Comparison of ENCODE assay signal across 25 mouse cellular contexts in genomic region chr12:8300521-8300920, GRCm38 (mm10). TPM values are rescaled to one million over a fixed set of nuclear protein-coding genes. Genes with fewer than 3 reads are reported as not detected.
A peak's percentile ranks its signal among the peaks of the same experiment; 100 is the strongest.
DNase-seq lines count a peak whose midpoint lies in the region; ATAC-seq and TF ChIP-seq lines count a peak whose summit lies in the region.
"Had no signal": no experiment of that assay in that cellular context is flagged by ENCODE, and none has a peak within 500 bp of the region (broad histone marks: within the 10 kb centered on the region; RNA-seq: fewer than 3 reads in every experiment).

No protein-coding gene starts in this region.

- DNase-seq in hindbrain, postnatal 0 days (ENCODE audit: low spot score): no peak
- no peak for DNase-seq in midbrain, embryonic 10.5 days (ENCODE audit: low spot score)
- no peak for DNase-seq in midbrain, embryonic 14.5 days
- DNase-seq in embryonic facial prominence, embryonic 11.5 days (ENCODE audit: low spot score): no peak
- DNase-seq in embryonic facial prominence, embryonic 14.5 days (ENCODE audit: low spot score): no peak
- no peak for DNase-seq in layer of hippocampus, adult 8-10 months (ENCODE audit: low spot score in 2 of 2)
- DNase-seq in embryo, embryonic 10.5 days (ENCODE audit: low spot score): no peak
- DNase-seq: adrenal gland, postnatal 10 days; cerebellum, adult 18-20 months; cerebellum, postnatal 14 days; gastrocnemius, postnatal 36 days; heart, postnatal 14 days; kidney, postnatal 25 days; layer of hippocampus, adult 9-11 months; liver, postnatal 0 days; right cerebral cortex, adult 18-20 months; thymus, postnatal 25 days had no signal

- H3K4me2 ChIP-seq in hindbrain, embryonic 12.5 days (replicated peaks): no peak overlapping the region
- no peak overlapping the region for H3K4me2 ChIP-seq in hindbrain, postnatal 0 days (ENCODE audit: low read depth, low read length)
- no peak overlapping the region for H3K4me2 ChIP-seq in midbrain, embryonic 14.5 days (ENCODE audit: low read length)
- peak overlapping the region; percentile 8 for H3K4me2 ChIP-seq in embryonic facial prominence, embryonic 11.5 days (ENCODE audit: low read depth, low read length)
- peak overlapping the region; percentile 78 for H3K4me2 ChIP-seq in embryonic facial prominence, embryonic 14.5 days (ENCODE audit: low read depth, low read length)
- H3K4me2 ChIP-seq: liver, embryonic 11.5 days had no signal

- no peak for TF ChIP-seq CTCF in hindbrain, postnatal 0 days (IDR thresholded peaks at IDR 0.05; ENCODE audit: low read depth)

- no peak overlapping the region for H3K27ac ChIP-seq in hindbrain, embryonic 12.5 days
- no peak overlapping the region for H3K27ac ChIP-seq in hindbrain, postnatal 0 days
- no peak overlapping the region for H3K27ac ChIP-seq in midbrain, embryonic 10.5 days (replicated peaks)
- no peak overlapping the region for H3K27ac ChIP-seq in midbrain, embryonic 14.5 days (replicated peaks; ENCODE audit: low read depth, low read length)
- no peak overlapping the region for H3K27ac ChIP-seq in embryonic facial prominence, embryonic 11.5 days (replicated peaks; ENCODE audit: low read depth, low read length)
- H3K27ac ChIP-seq in embryonic facial prominence, embryonic 14.5 days (replicated peaks; ENCODE audit: low read depth, low read length): no peak overlapping the region
- H3K27ac ChIP-seq: forebrain, embryonic 12.5 days; macrophage; stomach, embryonic 15.5 days had no signal

- 0 out of 2 replicates have a peak overlapping the region, but pooled peaks have one; percentile 18 for H3K9ac ChIP-seq in hindbrain, embryonic 12.5 days
- H3K9ac ChIP-seq in hindbrain, postnatal 0 days (replicated peaks; ENCODE audit: low read length): no peak overlapping the region
- no peak overlapping the region for H3K9ac ChIP-seq in midbrain, embryonic 14.5 days (replicated peaks; ENCODE audit: low read length)
- H3K9ac ChIP-seq in embryonic facial prominence, embryonic 11.5 days (replicated peaks; ENCODE audit: low read length): no peak overlapping the region
- H3K9ac ChIP-seq in embryonic facial prominence, embryonic 14.5 days (ENCODE audit: low read depth, low read length): peak overlapping the region; percentile 64; the same call in 1 of the 2 replicates
- H3K9ac ChIP-seq: forebrain, embryonic 12.5 days; liver, postnatal 0 days; stomach, embryonic 15.5 days had no signal

- WGBS in hindbrain, embryonic 12.5 days: 24% methylated on average over 5 of the region's 5 CpGs
- 48% methylated on average over 5 of the region's 5 CpGs for WGBS in hindbrain, postnatal 0 days
- 7% methylated on average over 5 of the region's 5 CpGs for WGBS in midbrain, embryonic 10.5 days
- 10% methylated on average over 5 of the region's 5 CpGs for WGBS in midbrain, embryonic 14.5 days
- 14% methylated on average over 5 of the region's 5 CpGs for WGBS in embryonic facial prominence, embryonic 11.5 days
- 40% methylated on average over 5 of the region's 5 CpGs for WGBS in embryonic facial prominence, embryonic 14.5 days

- H3K4me1 ChIP-seq in hindbrain, embryonic 12.5 days: peaks cover 31% of the 10 kb centered on the region
- H3K4me1 ChIP-seq in hindbrain, postnatal 0 days (ENCODE audit: insufficient read depth, low read length): 0 out of 2 replicates have a peak, but pooled peaks cover 3% of the 10 kb centered on the region
- peaks cover 34% of the 10 kb centered on the region for H3K4me1 ChIP-seq in midbrain, embryonic 10.5 days
- peaks cover 16% of the 10 kb centered on the region; the same call in 1 of the 2 replicates for H3K4me1 ChIP-seq in midbrain, embryonic 14.5 days (ENCODE audit: control insufficient read depth, insufficient read depth, low read length)
- peaks cover 7% of the 10 kb centered on the region for H3K4me1 ChIP-seq in embryonic facial prominence, embryonic 11.5 days (ENCODE audit: control insufficient read depth, insufficient read depth, low read length)
- H3K4me1 ChIP-seq in embryonic facial prominence, embryonic 14.5 days (ENCODE audit: control insufficient read depth, insufficient read depth, low read length): peaks cover 15% of the 10 kb centered on the region

- no peaks in the 10 kb centered on the region for H3K36me3 ChIP-seq in hindbrain, embryonic 12.5 days
- H3K36me3 ChIP-seq in hindbrain, postnatal 0 days (ENCODE audit: insufficient read depth, low read length): no peaks in the 10 kb centered on the region
- H3K36me3 ChIP-seq in midbrain, embryonic 10.5 days: no peaks in the 10 kb centered on the region
- H3K36me3 ChIP-seq in midbrain, embryonic 14.5 days (ENCODE audit: control insufficient read depth, insufficient read depth, low read length): no peaks in the 10 kb centered on the region
- H3K36me3 ChIP-seq in embryonic facial prominence, embryonic 11.5 days (replicated peaks; ENCODE audit: control insufficient read depth, insufficient read depth, low read depth, low read length): no peaks in the 10 kb centered on the region
- no peaks in the 10 kb centered on the region for H3K36me3 ChIP-seq in embryonic facial prominence, embryonic 14.5 days (ENCODE audit: control insufficient read depth, insufficient read depth, low read length)
- H3K36me3 ChIP-seq: forebrain, embryonic 12.5 days; stomach, embryonic 15.5 days had no signal

- no peaks in the 10 kb centered on the region for H3K9me3 ChIP-seq in hindbrain, embryonic 12.5 days (replicated peaks)
- no peaks in the 10 kb centered on the region for H3K9me3 ChIP-seq in hindbrain, postnatal 0 days (ENCODE audit: low read length)
- H3K9me3 ChIP-seq in midbrain, embryonic 10.5 days (replicated peaks): no peaks in the 10 kb centered on the region
- no peaks in the 10 kb centered on the region for H3K9me3 ChIP-seq in midbrain, embryonic 14.5 days (ENCODE audit: control insufficient read depth, low read length)
- no peaks in the 10 kb centered on the region for H3K9me3 ChIP-seq in embryonic facial prominence, embryonic 11.5 days (replicated peaks; ENCODE audit: control insufficient read depth, low read length)
- H3K9me3 ChIP-seq in embryonic facial prominence, embryonic 14.5 days (ENCODE audit: control insufficient read depth, low read length): no peaks in the 10 kb centered on the region
- H3K9me3 ChIP-seq: forebrain, embryonic 12.5 days; stomach, embryonic 15.5 days had no signal

- peaks cover 97% of the 10 kb centered on the region for H3K27me3 ChIP-seq in hindbrain, embryonic 12.5 days
- peaks cover 70% of the 10 kb centered on the region for H3K27me3 ChIP-seq in hindbrain, postnatal 0 days (ENCODE audit: insufficient read depth, low read length)
- peaks cover 100% of the 10 kb centered on the region for H3K27me3 ChIP-seq in midbrain, embryonic 10.5 days (ENCODE audit: low read depth, poor library complexity, severe bottlenecking)
- H3K27me3 ChIP-seq in midbrain, embryonic 14.5 days (ENCODE audit: control insufficient read depth, insufficient read depth, low read length): peaks cover 82% of the 10 kb centered on the region
- peaks cover 83% of the 10 kb centered on the region for H3K27me3 ChIP-seq in embryonic facial prominence, embryonic 11.5 days (ENCODE audit: control insufficient read depth, insufficient read depth, low read length)
- peaks cover 97% of the 10 kb centered on the region for H3K27me3 ChIP-seq in embryonic facial prominence, embryonic 14.5 days (replicated peaks; ENCODE audit: control insufficient read depth, insufficient read depth, low read length)

- peak overlapping the region; percentile 1; the same call in 1 of the 2 replicates for H3K4me3 ChIP-seq in hindbrain, embryonic 12.5 days
- no peak overlapping the region for H3K4me3 ChIP-seq in hindbrain, postnatal 0 days (ENCODE audit: low read length)
- peak overlapping the region; percentile 59 for H3K4me3 ChIP-seq in midbrain, embryonic 10.5 days
- no peak overlapping the region for H3K4me3 ChIP-seq in midbrain, embryonic 14.5 days (replicated peaks; ENCODE audit: low read depth, low read length)
- H3K4me3 ChIP-seq in embryonic facial prominence, embryonic 11.5 days (ENCODE audit: low read depth, low read length): no peak overlapping the region; the same call in 1 of the 2 replicates
- peak overlapping the region; percentile 54; the same call in 1 of the 2 replicates for H3K4me3 ChIP-seq in embryonic facial prominence, embryonic 14.5 days (ENCODE audit: low read depth, low read length)
- H3K4me3 ChIP-seq: stomach, embryonic 15.5 days had no signal

- ATAC-seq in hindbrain, embryonic 12.5 days (ENCODE audit: low FRiP score): no peak
- ATAC-seq in hindbrain, postnatal 0 days: no peak
- ATAC-seq in midbrain, embryonic 14.5 days (ENCODE audit: low FRiP score, low TSS enrichment): no peak
- ATAC-seq in embryonic facial prominence, embryonic 11.5 days (replicated peaks; ENCODE audit: insufficient number of reproducible peaks, low FRiP score, low TSS enrichment, low read depth): no peak
- ATAC-seq in embryonic facial prominence, embryonic 14.5 days (ENCODE audit: low read depth): no peak
- ATAC-seq: intestine, postnatal 0 days; liver, postnatal 0 days; lung, postnatal 0 days had no signal

RNA-seq across cellular contexts. Expression of gene Gdf7, which starts 1.2 kb away (rescaled TPM):
- polyA plus RNA-seq in hindbrain, embryonic 12.5 days (2016; fragmentation: Nextera tagmentation; extraction: Ambion mirVana): 1.9 and 2.3 TPM in 2 replicates
- 0.83 and 3.6 TPM in 2 replicates for total RNA-seq in hindbrain, postnatal 0 days (2014; rRNA removed)
- polyA plus RNA-seq in hindbrain, postnatal 0 days (2015; fragmentation: Nextera tagmentation; extraction: Ambion mirVana): 0.36 and 0.54 TPM in 2 replicates
- 0.19 and 0.48 TPM in 2 replicates for polyA plus RNA-seq in midbrain, embryonic 10.5 days (2016; fragmentation: Nextera tagmentation; extraction: Ambion mirVana)
- 0.25 TPM in 1 of 2 replicates, not detected in the other for polyA plus RNA-seq in midbrain, embryonic 14.5 days (2014; fragmentation: Nextera tagmentation; extraction: Ambion mirVana)
- polyA plus RNA-seq in embryonic facial prominence, embryonic 11.5 days (2014; fragmentation: Nextera tagmentation; extraction: Ambion mirVana): 0.49 and 0.72 TPM in 2 replicates
- 0.24 and 0.54 TPM in 2 replicates for polyA plus RNA-seq in embryonic facial prominence, embryonic 14.5 days (2014; fragmentation: Nextera tagmentation; extraction: Ambion mirVana)
- total RNA-seq in layer of hippocampus, adult 8-10 months (2022): under 1 TPM; 0.31 to 0.90 (median 0.69) TPM
- total RNA-seq: gastrocnemius, adult 18-20 months; gastrocnemius, postnatal 36 days had no signal
- polyA plus RNA-seq: intestine, postnatal 0 days; liver, embryonic 11.5 days; liver, postnatal 0 days; lung, postnatal 0 days; macrophage; stomach, embryonic 15.5 days had no signal

RNA-seq across cellular contexts. Expression of gene Hs1bp3, which starts 12.7 kb away (rescaled TPM):
- polyA plus RNA-seq in hindbrain, embryonic 12.5 days (2016; fragmentation: Nextera tagmentation; extraction: Ambion mirVana): 13.2 and 14.6 TPM in 2 replicates
- 3.8 and 6.3 TPM in 2 replicates for total RNA-seq in hindbrain, postnatal 0 days (2014; rRNA removed)
- polyA plus RNA-seq in hindbrain, postnatal 0 days (2015; fragmentation: Nextera tagmentation; extraction: Ambion mirVana): 5.5 and 6.5 TPM in 2 replicates
- 14.9 and 15.8 TPM in 2 replicates for polyA plus RNA-seq in midbrain, embryonic 10.5 days (2016; fragmentation: Nextera tagmentation; extraction: Ambion mirVana)
- 6.7 and 7.0 TPM in 2 replicates for polyA plus RNA-seq in midbrain, embryonic 14.5 days (2014; fragmentation: Nextera tagmentation; extraction: Ambion mirVana)
- polyA plus RNA-seq in embryonic facial prominence, embryonic 11.5 days (2014; fragmentation: Nextera tagmentation; extraction: Ambion mirVana): 9.6 and 11.7 TPM in 2 replicates
- polyA plus RNA-seq in embryonic facial prominence, embryonic 14.5 days (2014; fragmentation: Nextera tagmentation; extraction: Ambion mirVana): 10.4 and 12.4 TPM in 2 replicates
- total RNA-seq in layer of hippocampus, adult 8-10 months (2022): 10 to 100 TPM; 16.4 to 20.0 (median 18.7) TPM

Comparison
In these comparisons a context has a peak if more than half of its experiments do, and no peak if none do; other contexts are left out.
1. H3K4me3 ChIP-seq: peak in hindbrain, embryonic 12.5 days (single experiment), midbrain, embryonic 10.5 days (single experiment) and embryonic facial prominence, embryonic 14.5 days (single experiment); none in hindbrain, postnatal 0 days (single experiment), midbrain, embryonic 14.5 days (single experiment) and embryonic facial prominence, embryonic 11.5 days (single experiment).
2. H3K9ac ChIP-seq: peak in hindbrain, embryonic 12.5 days (single experiment) and embryonic facial prominence, embryonic 14.5 days (single experiment); none in hindbrain, postnatal 0 days (single experiment), midbrain, embryonic 14.5 days (single experiment) and embryonic facial prominence, embryonic 11.5 days (single experiment).
3. H3K4me2 ChIP-seq: peak in embryonic facial prominence, embryonic 11.5 days (single experiment) and embryonic facial prominence, embryonic 14.5 days (single experiment); none in hindbrain, embryonic 12.5 days (single experiment), hindbrain, postnatal 0 days (single experiment) and midbrain, embryonic 14.5 days (single experiment).